Mouse (Mus musculus): ENCODE data around the gene Ttc41.
"Not testable (repeated sequence)": the region's sequence is repeated elsewhere in the genome, so short reads cannot be mapped to it uniquely, and the experiment has no call there.

The Ttc41 gene

GRCm38 (mm10) chr10:86705318-86705921 is at the start of gene Ttc41, which contains the start of gene Hsp90b1:
Gene Ttc41 (plus strand): TSS chr10:86705811.
Gene Hsp90b1 (minus strand): TSS chr10:86705509.
- DNase-seq (ENCODE audit: low spot score in 2 of 2), result peak; percentile 97 to 99

GRCm38 (mm10) chr10:86670550-86670949 is 35.1 kb upstream of the Ttc41 start:
- not testable (repeated sequence) for DNase-seq (ENCODE audit: low spot score in 2 of 2)

- DNase-seq (ENCODE audit: low spot score in 2 of 2), result not testable (repeated sequence)
Observed at GRCm38 (mm10) chr10:86684797-86685178, 20.8 kb upstream of the Ttc41 start.

GRCm38 (mm10) chr10:86685179-86686016 is 20.2 kb upstream of the Ttc41 start:
- DNase-seq (ENCODE audit: low spot score in 2 of 2), result peak; percentile 75 to 79

DNA sequence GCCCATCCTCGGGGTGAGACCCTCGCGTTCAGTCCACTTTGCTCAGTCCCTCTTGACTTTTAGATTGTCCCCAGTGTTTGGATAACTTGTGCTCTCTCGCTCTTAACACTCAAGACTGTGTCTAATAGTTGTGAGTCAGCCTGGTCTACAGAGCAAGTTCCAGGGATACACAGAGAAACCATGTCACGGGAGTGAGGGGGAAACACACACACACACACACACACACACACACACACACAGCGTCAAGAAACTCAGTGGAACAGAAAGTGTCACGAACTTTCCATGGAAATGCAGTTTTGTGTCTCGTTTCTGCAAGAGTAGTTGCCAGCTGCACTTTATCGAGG is 19.6 kb upstream of the Ttc41 start:
- DNase-seq (ENCODE audit: low spot score in 2 of 2), result not testable (repeated sequence)

GRCm38 (mm10) chr10:86700251-86700650 is 5.4 kb upstream of the Ttc41 start:
- no peak for DNase-seq (ENCODE audit: low spot score in 2 of 2)

DNA sequence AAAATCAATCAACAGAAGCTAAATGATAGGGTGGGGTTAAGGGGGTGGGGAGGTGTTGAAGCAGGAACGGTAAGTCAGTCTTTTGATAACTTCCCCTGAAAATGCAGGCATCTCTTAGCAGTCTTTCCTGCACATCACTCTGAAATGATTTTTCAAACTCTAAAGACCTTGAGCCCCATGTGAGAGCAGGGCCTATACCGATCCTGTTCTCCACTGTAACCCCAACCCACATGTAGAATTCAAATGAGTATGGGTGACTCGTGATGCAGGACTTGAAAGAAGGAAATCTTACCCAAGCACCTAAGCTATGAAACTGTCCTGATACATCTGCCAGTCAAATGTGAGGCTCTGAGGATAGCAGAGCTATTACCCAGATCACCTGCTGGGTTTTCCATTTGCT is 4.6 kb upstream of the Ttc41 start:
- DNase-seq (ENCODE audit: low spot score in 2 of 2), result no peak

DNA sequence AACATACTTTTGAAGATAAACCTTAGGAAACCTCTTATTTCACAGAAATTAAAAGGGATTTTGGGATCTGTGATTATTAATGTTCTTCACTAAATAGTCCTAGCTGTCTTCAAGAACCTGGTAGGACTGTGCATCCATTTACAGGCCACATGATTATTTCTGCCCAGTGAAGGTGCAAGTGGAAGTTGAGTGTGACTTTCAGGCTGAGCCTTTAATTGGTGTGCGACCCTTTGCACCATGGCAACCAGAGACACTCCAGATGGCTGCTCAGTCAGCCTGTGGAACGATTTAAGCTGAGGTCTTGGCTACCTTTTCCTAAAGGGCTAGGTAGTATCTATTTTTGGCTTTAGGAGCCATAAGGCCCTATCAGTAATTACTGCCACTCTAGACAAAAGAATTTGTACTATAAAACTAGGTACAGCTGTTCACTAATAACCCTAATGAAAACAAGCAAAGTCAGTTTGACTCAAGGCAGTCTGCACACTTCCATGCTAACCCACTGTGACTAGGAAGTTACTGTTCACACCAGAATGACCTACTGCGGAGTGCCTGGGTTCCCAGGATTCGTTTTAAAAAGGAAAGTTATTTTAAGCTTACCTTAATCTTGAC is 3.2 kb upstream of the Ttc41 start:
- no peak for DNase-seq (ENCODE audit: low spot score in 2 of 2)

DNA sequence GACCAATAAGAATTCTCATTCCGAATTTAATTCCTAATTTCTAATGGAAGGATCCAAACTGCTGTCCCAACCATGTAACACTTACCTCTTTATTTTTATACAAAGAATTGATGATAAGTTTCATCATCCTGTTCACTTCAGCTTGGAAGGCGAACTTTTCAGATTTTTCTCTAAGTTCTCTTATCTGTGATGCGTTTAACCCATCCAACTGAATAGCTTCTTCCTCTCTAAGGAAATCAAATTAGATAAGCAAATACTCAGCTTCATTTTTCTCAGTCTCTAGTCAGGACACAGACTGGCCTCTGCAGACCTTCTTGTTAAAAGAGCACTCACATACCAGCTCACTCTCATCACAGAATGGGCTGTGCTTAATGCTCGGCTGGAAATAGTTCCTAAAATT is 2.2 kb upstream of the Ttc41 start:
- no peak for DNase-seq (ENCODE audit: low spot score in 2 of 2)

GRCm38 (mm10) chr10:86704141-86704540 is 1.5 kb upstream of the Ttc41 start:
- DNase-seq (ENCODE audit: low spot score in 2 of 2), result no peak

DNA sequence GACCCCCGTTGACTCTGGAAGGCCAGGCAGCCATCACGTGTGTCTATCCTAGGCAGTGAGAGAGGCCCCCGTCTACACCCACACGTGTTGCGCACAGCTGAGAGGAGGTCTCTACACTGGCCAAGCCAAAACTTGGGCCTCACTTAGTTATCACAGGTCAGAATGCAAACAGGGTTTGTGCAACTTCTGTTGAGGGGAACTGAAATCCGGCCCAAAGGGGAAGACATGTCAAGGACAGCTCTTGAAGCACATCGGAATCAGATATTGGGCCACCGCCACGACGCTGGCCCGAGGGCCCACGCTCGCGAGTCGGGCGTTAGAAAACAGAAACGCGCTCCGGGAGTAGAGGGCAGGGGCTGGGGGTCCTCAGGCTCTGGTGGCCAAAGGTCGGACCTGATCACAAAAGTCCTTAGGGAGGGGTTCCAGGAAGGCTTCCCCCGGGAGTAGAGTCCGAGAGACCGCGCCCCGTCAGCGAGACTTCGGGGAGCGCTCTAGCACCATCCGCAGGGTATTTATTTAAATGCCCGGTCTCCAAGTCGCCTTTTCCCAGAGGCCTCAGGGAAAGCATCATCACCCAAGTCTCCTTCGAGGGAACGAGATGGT is 921 bp upstream of the Ttc41 start:
- no peak for DNase-seq (ENCODE audit: low spot score in 2 of 2)

- peak; percentile 62 to 65 for DNase-seq (ENCODE audit: low spot score in 2 of 2)
Observed at GRCm38 (mm10) chr10:86705922-86706752, 526 bp downstream of the Ttc41 start.

GRCm38 (mm10) chr10:86707134-86707533 is 1.5 kb downstream of the Ttc41 start:
- no peak for DNase-seq (ENCODE audit: low spot score in 2 of 2)

GRCm38 (mm10) chr10:86712156-86712555 is 6.5 kb downstream of the Ttc41 start:
- DNase-seq (ENCODE audit: low spot score in 2 of 2), result no peak

DNA sequence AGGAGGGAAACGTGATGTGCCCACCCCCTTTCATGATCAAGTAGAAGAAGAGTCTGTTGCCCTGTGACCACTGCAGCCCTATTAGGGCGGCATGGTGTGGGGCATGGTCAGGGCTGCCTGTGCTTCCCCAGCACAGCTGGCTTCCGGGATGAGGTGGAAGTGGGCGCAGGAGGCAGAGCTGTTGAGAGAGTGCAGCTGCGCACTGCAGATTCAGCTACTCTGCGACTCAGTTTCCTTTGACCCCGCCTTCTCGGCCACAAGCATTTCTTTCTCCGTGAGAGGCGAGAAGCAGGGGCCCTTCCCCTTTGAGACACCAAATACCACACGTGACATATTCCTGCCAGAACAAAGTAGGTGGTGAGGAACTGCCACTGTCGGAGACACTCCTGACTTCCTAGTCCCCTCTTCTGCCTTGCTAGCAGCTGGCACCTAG is 22.0 kb downstream of the Ttc41 start:
- peak in 1 of 2 experiments; percentile 28 for DNase-seq (ENCODE audit: low spot score in 2 of 2)

GRCm38 (mm10) chr10:86728176-86728575 is 22.6 kb downstream of the Ttc41 start:
- DNase-seq (ENCODE audit: low spot score in 2 of 2), result no peak

- peak; percentile 64 to 83 for DNase-seq (ENCODE audit: low spot score in 2 of 2)
Observed at GRCm38 (mm10) chr10:86730823-86731499, 25.4 kb downstream of the Ttc41 start.

DNA sequence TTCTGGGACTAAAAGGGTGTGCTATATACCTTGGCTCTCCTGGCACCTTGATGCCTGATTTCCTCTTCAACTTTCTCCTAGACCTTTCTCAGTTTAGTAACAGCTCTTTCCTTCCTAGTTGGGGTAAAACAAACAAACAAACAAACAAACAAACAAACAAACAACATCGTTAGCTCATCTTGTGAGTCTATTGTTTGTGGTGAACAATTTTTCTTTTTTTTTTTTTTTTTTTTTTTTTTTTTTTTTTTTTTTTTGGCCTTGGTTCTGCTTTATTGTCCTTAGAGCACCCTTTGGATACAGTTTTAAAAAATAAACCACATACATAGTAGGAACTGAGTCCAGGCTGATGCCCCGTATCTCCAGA is 25.9 kb downstream of the Ttc41 start:
- DNase-seq (ENCODE audit: low spot score in 2 of 2), result no peak

DNA sequence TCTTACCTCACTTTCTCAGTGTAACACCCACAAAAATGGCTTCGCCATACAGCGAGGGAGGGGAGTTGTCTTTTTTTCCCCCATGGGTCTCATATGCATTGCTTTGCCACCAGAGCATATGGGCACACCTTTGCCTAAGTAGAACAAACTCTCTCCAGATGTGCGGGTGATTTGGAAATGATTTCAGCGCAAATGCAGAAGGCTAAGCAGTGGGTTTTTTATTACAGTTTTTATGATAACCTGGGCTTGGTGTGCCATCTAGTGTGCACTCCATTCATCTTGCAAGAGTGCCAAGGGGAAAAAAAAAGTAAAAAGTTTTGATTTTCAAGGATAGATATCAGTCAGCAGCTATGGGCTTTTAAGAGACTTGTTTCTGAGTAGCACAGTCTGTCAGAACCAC is 29.4 kb downstream of the Ttc41 start:
- no peak for DNase-seq (ENCODE audit: low spot score in 2 of 2)

GRCm38 (mm10) chr10:86742918-86743317 is 37.3 kb downstream of the Ttc41 start:
- DNase-seq (ENCODE audit: low spot score in 2 of 2), result no peak

GRCm38 (mm10) chr10:86744306-86744705 is 38.7 kb downstream of the Ttc41 start:
- DNase-seq (ENCODE audit: low spot score in 2 of 2), result no peak
